Mouse (Mus musculus) E14TG2a.4 (cell line): ENCODE data around the gene Asic4.

Experiments used
- H3K27me3 ChIP-seq: 2 replicates; pipeline ENCODE4 v1.6.1; 2014; ENCODE audit warnings: low read length, control low read depth; ENCODE audit not compliant: insufficient read depth
- H3K36me3 ChIP-seq: 2 replicates; pipeline ENCODE4 v1.6.1; 2014; ENCODE audit warnings: low read length, control low read depth; ENCODE audit not compliant: insufficient read depth
- H3K4me1 ChIP-seq: replicated peaks from 2 replicates; pipeline ENCODE4 v1.6.1; 2014; ENCODE audit warnings: low read depth, low read length, control low read depth
- H3K4me3 ChIP-seq: replicated peaks from 2 replicates; pipeline ENCODE4 v1.5.1; 2014; ENCODE audit warnings: mild to moderate bottlenecking, low read length
- H3K9me3 ChIP-seq: 2 replicates; pipeline ENCODE4 v1.6.1; 2014; ENCODE audit warnings: low read length, control low read depth
- CTCF ChIP-seq: conservative IDR thresholded peaks from 2 replicates; pipeline ENCODE4 v1.5.1; 2014; ENCODE audit warnings: low read length
- NANOG ChIP-seq: IDR thresholded peaks from 2 replicates; pipeline ENCODE4 v1.6.1; 2014; ENCODE audit warnings: borderline replicate concordance, low read length, mixed read lengths
- POU5F1 ChIP-seq: IDR thresholded peaks from 2 replicates; pipeline ENCODE4 v1.6.1; 2014; ENCODE audit warnings: low read length, borderline replicate concordance

Asic4 gene

GRCm38 (mm10) chr1:75498897-75499296 is 48.7 kb downstream of the Asic4 start:
- Histone ChIP-seq H3K4me1 (peaks cover 60% of the 10 kb centered on the region), H3K36me3 (peaks cover 70% of the 10 kb centered on the region), H3K4me3 (no peak overlapping the region), H3K27me3 (peaks cover 12% of the 10 kb centered on the region), H3K9me3 (no peaks in the 10 kb centered on the region)
- TF ChIP-seq NANOG: no peak
- TF ChIP-seq POU5F1: no peak
- TF ChIP-seq CTCF: no peak

- TF ChIP-seq CTCF (peak; percentile 51), POU5F1 (no peak)
- no peaks in the 10 kb centered on the region for H3K9me3 ChIP-seq
- no peak overlapping the region for H3K4me3 ChIP-seq
Measured at GRCm38 (mm10) chr1:75499441-75499840, 49.2 kb downstream of the Asic4 start.

GRCm38 (mm10) chr1:75501905-75502304 is 51.7 kb downstream of the Asic4 start:
- TF ChIP-seq CTCF (no peak), NANOG (no peak), POU5F1 (no peak)
- H3K4me1 ChIP-seq: peaks cover 54% of the 10 kb centered on the region
- H3K4me3 ChIP-seq: no peak overlapping the region
- no peaks in the 10 kb centered on the region for H3K9me3 ChIP-seq
- peaks cover 57% of the 10 kb centered on the region for H3K36me3 ChIP-seq
- peaks cover 35% of the 10 kb centered on the region for H3K27me3 ChIP-seq

More at GRCm38 (mm10) chr1:75499441-75499840, 49.2 kb downstream of the Asic4 start:
- Histone ChIP-seq H3K36me3 (peaks cover 70% of the 10 kb centered on the region), H3K4me1 (peaks cover 64% of the 10 kb centered on the region), H3K27me3 (peaks cover 17% of the 10 kb centered on the region)

- TF ChIP-seq POU5F1: no peak
- TF ChIP-seq NANOG: no peak
- no peak for TF ChIP-seq CTCF
- H3K4me3 ChIP-seq: peak overlapping the region; percentile 86
- peaks cover 47% of the 10 kb centered on the region for H3K27me3 ChIP-seq
- peaks cover 64% of the 10 kb centered on the region for H3K4me1 ChIP-seq
- H3K36me3 ChIP-seq: peaks cover 52% of the 10 kb centered on the region
- no peaks in the 10 kb centered on the region for H3K9me3 ChIP-seq
Measured at GRCm38 (mm10) chr1:75502945-75503650, 52.9 kb downstream of the Asic4 start.

GRCm38 (mm10) chr1:75503651-75503980 is 53.4 kb downstream of the Asic4 start:
- Histone ChIP-seq H3K4me1 (peaks cover 69% of the 10 kb centered on the region), H3K36me3 (peaks cover 47% of the 10 kb centered on the region), H3K9me3 (no peaks in the 10 kb centered on the region), H3K4me3 (peak overlapping the region; percentile 86), H3K27me3 (peaks cover 48% of the 10 kb centered on the region)
- TF ChIP-seq NANOG (no peak), POU5F1 (no peak), CTCF (no peak)

GRCm38 (mm10) chr1:75504256-75505045 is 54.2 kb downstream of the Asic4 start:
- Histone ChIP-seq H3K36me3 (peaks cover 39% of the 10 kb centered on the region), H3K27me3 (peaks cover 52% of the 10 kb centered on the region), H3K4me1 (peaks cover 73% of the 10 kb centered on the region), H3K9me3 (no peaks in the 10 kb centered on the region), H3K4me3 (peak overlapping the region; percentile 86)
- TF ChIP-seq CTCF: no peak
- TF ChIP-seq NANOG: no peak
- no peak for TF ChIP-seq POU5F1

- TF ChIP-seq NANOG: no peak
- no peak for TF ChIP-seq CTCF
- TF ChIP-seq POU5F1: no peak
- Histone ChIP-seq H3K4me1 (peaks cover 75% of the 10 kb centered on the region), H3K4me3 (peak overlapping the region; percentile 86), H3K27me3 (peaks cover 53% of the 10 kb centered on the region), H3K9me3 (no peaks in the 10 kb centered on the region), H3K36me3 (peaks cover 30% of the 10 kb centered on the region)
Measured at GRCm38 (mm10) chr1:75505159-75505955, 55.1 kb downstream of the Asic4 start.
